Mouse (Mus musculus) left cerebral cortex, adult 11 months (tissue): Measurements from ENCODE around the gene Tex35.

Source experiments
- DNase-seq: peaks from one replicate; pipeline ENCODE4 v3.0.0; 2022; ENCODE audit warnings: low spot score

The Tex35 gene

GRCm38 (mm10) chr1:157108580-157108979, at the start of gene Tex35:
Gene Tex35 (minus strand): TSS chr1:157108680.
- no peak for DNase-seq

GRCm38 (mm10) chr1:157153781-157154180, 45.3 kb upstream of the Tex35 start:
- no peak for DNase-seq

- DNase-seq = no peak
These were observed 41.6 kb upstream of the Tex35 start for GRCm38 (mm10) chr1:157150107-157150506.

GRCm38 (mm10) chr1:157144621-157145020, 36.1 kb upstream of the Tex35 start:
- no peak for DNase-seq

GRCm38 (mm10) chr1:157143326-157143932, 34.9 kb upstream of the Tex35 start:
- no peak for DNase-seq

GRCm38 (mm10) chr1:157141014-157141413, 32.5 kb upstream of the Tex35 start:
- DNase-seq = no peak

GRCm38 (mm10) chr1:157137854-157138241, 29.4 kb upstream of the Tex35 start:
- no peak for DNase-seq

GRCm38 (mm10) chr1:157137132-157137853, 28.8 kb upstream of the Tex35 start:
- no peak for DNase-seq

GRCm38 (mm10) chr1:157128219-157128618, 19.7 kb upstream of the Tex35 start:
- no peak for DNase-seq

- DNase-seq = no peak
These were observed 15.4 kb upstream of the Tex35 start for GRCm38 (mm10) chr1:157123836-157124235.

- DNase-seq = no peak
These were observed 10.7 kb upstream of the Tex35 start for GRCm38 (mm10) chr1:157119168-157119567.

GRCm38 (mm10) chr1:157117440-157117839, 9.0 kb upstream of the Tex35 start:
- no peak for DNase-seq

- DNase-seq = no peak
These were observed 6.0 kb upstream of the Tex35 start for GRCm38 (mm10) chr1:157114492-157114891.

GRCm38 (mm10) chr1:157110287-157110835, 1.9 kb upstream of the Tex35 start:
- DNase-seq = no peak

GRCm38 (mm10) chr1:157101122-157101865, 7.2 kb downstream of the Tex35 start:
- no peak for DNase-seq

GRCm38 (mm10) chr1:157095534-157095933, 12.9 kb downstream of the Tex35 start:
- DNase-seq = no peak

- no peak for DNase-seq
These were observed 15.9 kb downstream of the Tex35 start for GRCm38 (mm10) chr1:157092622-157093021.

- no peak for DNase-seq
These were observed 16.3 kb downstream of the Tex35 start for GRCm38 (mm10) chr1:157092140-157092539.

- DNase-seq = no peak
These were observed 17.6 kb downstream of the Tex35 start for GRCm38 (mm10) chr1:157090835-157091234.

- peak; percentile 40 for DNase-seq
These were observed 22.1 kb downstream of the Tex35 start for GRCm38 (mm10) chr1:157086097-157086994.

- no peak for DNase-seq
These were observed 25.5 kb downstream of the Tex35 start for GRCm38 (mm10) chr1:157082931-157083330.

GRCm38 (mm10) chr1:157081999-157082398, 26.5 kb downstream of the Tex35 start:
- no peak for DNase-seq
